Mouse (Mus musculus): ENCODE measurements around the gene Gfy. TPM values are rescaled to one million over a fixed set of nuclear protein-coding genes. Genes with fewer than 3 reads are reported as not detected.

Gene Gfy
- total RNA-seq, 1 experiment = not detected

DNA sequence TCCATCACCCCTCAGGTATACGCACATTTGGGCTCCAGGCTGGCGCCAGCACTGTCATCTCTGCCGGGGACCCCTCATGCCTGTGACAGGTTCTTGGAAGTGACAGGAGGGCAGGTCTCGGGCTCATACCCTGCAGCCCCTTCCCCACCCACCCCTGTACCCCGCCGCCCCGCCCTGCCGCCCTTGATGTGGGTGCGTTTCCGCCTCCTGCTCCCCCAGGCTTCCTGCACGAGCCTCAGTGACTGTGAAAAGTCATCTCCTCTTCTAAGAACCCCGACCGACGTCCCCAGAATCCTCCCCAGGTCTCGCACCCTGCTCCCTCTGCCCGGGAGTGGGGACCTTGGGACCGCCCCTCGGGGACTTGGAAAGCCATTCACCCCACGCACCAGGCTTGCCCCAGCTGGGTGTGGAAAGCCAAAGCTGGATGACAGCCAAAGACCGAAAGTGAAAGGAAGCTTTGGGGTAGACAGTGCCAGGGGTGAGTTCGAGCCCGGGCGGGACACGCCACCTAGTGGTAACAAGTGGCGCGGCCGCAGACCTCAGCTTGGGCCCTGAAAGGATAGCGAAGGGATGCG lies 43.3 kb downstream of the Gfy start, which contains the start of the genes Gm45713 and Flt3l:
Gene Gm45713, minus strand, starts transcription at position 239 of the 575 bp plus-strand sequence.
Gene Flt3l, minus strand, starts transcription at position 440 of the 575 bp plus-strand sequence.
- peak within 1 kb of the TSS; percentile 55; the same call in 1 of the 2 replicates for H3K9ac ChIP-seq (ENCODE audit: insufficient read depth, low read depth, low read length, poor library complexity, severe bottlenecking)
- in situ Hi-C loops (cut with MboI; ENCODE audit: low sequenced_read_pairs in 2 of 2, unreplicated experiment in 2 of 2) = no loop called here
- H3K27ac ChIP-seq (ENCODE audit: insufficient read depth, low read depth, low read length, poor library complexity, severe bottlenecking) = no peak within 1 kb of the TSS
- TF ChIP-seq ZC3H11A (IDR thresholded peaks at IDR 0.05; ENCODE audit: borderline replicate concordance, low read depth, low read length) = peak; percentile 42; the same call in 1 of the 2 replicates
- TF ChIP-seq CHD2 (IDR thresholded peaks at IDR 0.05; ENCODE audit: low read depth, low read length) = no peak
- peak; percentile 63 for DNase-seq (ENCODE audit: low read depth, low spot score)
- H3K4me1 ChIP-seq (ENCODE audit: control insufficient read depth in 2 of 2, insufficient read depth in 2 of 2, low read length in 2 of 2, poor library complexity in 1 of 2) = peaks cover 0 to 18% of the 10 kb centered on the region in 2 experiments; a peak in 1 of 4 replicates
- H3K4me3 ChIP-seq (ENCODE audit: insufficient read depth in 1 of 2, low read depth in 1 of 2, low read length in 2 of 2, poor library complexity in 1 of 2, severe bottlenecking in 1 of 2) = peak within 1 kb of the TSS; percentile 38 to 56; a peak in 3 of 4 replicates
- no peaks in the 10 kb centered on the region for H3K9me3 ChIP-seq (ENCODE audit: control insufficient read depth, insufficient read depth, low read depth, low read length)
- H3K36me3 ChIP-seq (ENCODE audit: control insufficient read depth, insufficient read depth, low read length, poor library complexity, severe bottlenecking) = no peaks in the 10 kb centered on the region

DNA sequence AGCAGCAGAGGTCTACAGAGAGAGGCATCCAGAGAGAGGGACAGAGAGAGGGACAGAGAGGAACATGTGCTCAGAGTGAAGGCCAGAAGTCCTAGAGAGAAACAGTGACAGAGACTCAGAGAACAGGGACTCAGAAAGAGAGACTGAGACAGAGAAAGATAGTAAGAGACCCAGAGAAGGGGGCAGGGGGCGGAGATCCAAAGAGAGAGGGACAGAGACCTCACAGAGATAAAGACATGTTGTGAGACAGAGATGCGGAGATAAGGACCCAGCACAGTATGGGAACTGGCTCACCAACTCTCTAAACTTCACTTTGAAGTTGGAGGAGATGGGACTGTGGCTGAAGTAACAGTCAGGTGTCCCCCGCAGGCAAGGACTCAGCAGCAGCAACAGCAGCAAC lies 44.0 kb downstream of the Gfy start:
- Histone ChIP-seq H3K4me3 (ENCODE audit: insufficient read depth in 1 of 2, low read depth in 1 of 2, low read length in 2 of 2, poor library complexity in 1 of 2, severe bottlenecking in 1 of 2) (no peak overlapping the region), H3K9me3 (ENCODE audit: control insufficient read depth, insufficient read depth, low read depth, low read length) (no peaks in the 10 kb centered on the region), H3K4me1 (ENCODE audit: control insufficient read depth in 2 of 2, insufficient read depth in 2 of 2, low read length in 2 of 2, poor library complexity in 1 of 2) (peaks cover 0 to 20% of the 10 kb centered on the region in 2 experiments; a peak in 1 of 4 replicates), H3K36me3 (ENCODE audit: control insufficient read depth, insufficient read depth, low read length, poor library complexity, severe bottlenecking) (no peaks in the 10 kb centered on the region), H3K27ac (ENCODE audit: insufficient read depth, low read depth, low read length, poor library complexity, severe bottlenecking) (no peak overlapping the region), H3K9ac (ENCODE audit: insufficient read depth, low read depth, low read length, poor library complexity, severe bottlenecking) (no peak overlapping the region)
- DNase-seq (ENCODE audit: low read depth, low spot score) = no peak
- in situ Hi-C loops (cut with MboI; ENCODE audit: low sequenced_read_pairs in 2 of 2, unreplicated experiment in 2 of 2) = no loop called here
- TF ChIP-seq HCFC1 (IDR thresholded peaks at IDR 0.05; ENCODE audit: borderline replicate concordance, insufficient read depth, low read length) (no peak), MAFK (IDR thresholded peaks at IDR 0.05; ENCODE audit: insufficient read depth, low read depth, low read length) (no peak), ZNF384 (IDR thresholded peaks at IDR 0.05; ENCODE audit: low read depth, low read length) (no peak), CHD2 (IDR thresholded peaks at IDR 0.05; ENCODE audit: low read depth, low read length) (no peak), ZC3H11A (IDR thresholded peaks at IDR 0.05; ENCODE audit: borderline replicate concordance, low read depth, low read length) (no peak)

- Histone ChIP-seq H3K36me3 (ENCODE audit: control insufficient read depth, insufficient read depth, low read length, poor library complexity, severe bottlenecking) (no peaks in the 10 kb centered on the region), H3K9ac (ENCODE audit: insufficient read depth, low read depth, low read length, poor library complexity, severe bottlenecking) (no peak overlapping the region), H3K9me3 (ENCODE audit: control insufficient read depth, insufficient read depth, low read depth, low read length) (no peaks in the 10 kb centered on the region), H3K27ac (ENCODE audit: insufficient read depth, low read depth, low read length, poor library complexity, severe bottlenecking) (no peak overlapping the region), H3K4me1 (ENCODE audit: control insufficient read depth in 2 of 2, insufficient read depth in 2 of 2, low read length in 2 of 2, poor library complexity in 1 of 2) (peaks cover 0 to 19% of the 10 kb centered on the region in 2 experiments; a peak in 1 of 4 replicates), H3K4me3 (ENCODE audit: insufficient read depth in 1 of 2, low read depth in 1 of 2, low read length in 2 of 2, poor library complexity in 1 of 2, severe bottlenecking in 1 of 2) (no peak overlapping the region)
- in situ Hi-C loops (cut with MboI; ENCODE audit: low sequenced_read_pairs in 2 of 2, unreplicated experiment in 2 of 2) = loop anchor here in 1 of 2 experiments (5.0 kb wide), 1 partner anchor 57 kb away; no protein-coding TSS in a partner anchor
- DNase-seq (ENCODE audit: low read depth, low spot score) = peak; percentile 95
- TF ChIP-seq ZNF384 (IDR thresholded peaks at IDR 0.05; ENCODE audit: low read depth, low read length) (no peak), MAFK (IDR thresholded peaks at IDR 0.05; ENCODE audit: insufficient read depth, low read depth, low read length) (no peak), ZC3H11A (IDR thresholded peaks at IDR 0.05; ENCODE audit: borderline replicate concordance, low read depth, low read length) (no peak)
These were observed 44.8 kb downstream of the Gfy start for GRCm38 (mm10) chr7:45134544-45135026.

- no peak overlapping the region for H3K4me3 ChIP-seq (ENCODE audit: insufficient read depth in 1 of 2, low read depth in 1 of 2, low read length in 2 of 2, poor library complexity in 1 of 2, severe bottlenecking in 1 of 2)
- H3K36me3 ChIP-seq (ENCODE audit: control insufficient read depth, insufficient read depth, low read length, poor library complexity, severe bottlenecking) = no peaks in the 10 kb centered on the region
- DNase-seq (ENCODE audit: low read depth, low spot score) = no peak
- H3K9me3 ChIP-seq (ENCODE audit: control insufficient read depth, insufficient read depth, low read depth, low read length) = no peaks in the 10 kb centered on the region
- in situ Hi-C loops (cut with MboI; ENCODE audit: low sequenced_read_pairs in 2 of 2, unreplicated experiment in 2 of 2) = loop anchor here in 1 of 2 experiments (5.0 kb wide), 1 partner anchor 56 kb away; no protein-coding TSS in a partner anchor
- no peak overlapping the region for H3K9ac ChIP-seq (ENCODE audit: insufficient read depth, low read depth, low read length, poor library complexity, severe bottlenecking)
- TF ChIP-seq ZC3H11A (IDR thresholded peaks at IDR 0.05; ENCODE audit: borderline replicate concordance, low read depth, low read length) (no peak), CHD2 (IDR thresholded peaks at IDR 0.05; ENCODE audit: low read depth, low read length) (no peak), HCFC1 (IDR thresholded peaks at IDR 0.05; ENCODE audit: borderline replicate concordance, insufficient read depth, low read length) (no peak), MAFK (IDR thresholded peaks at IDR 0.05; ENCODE audit: insufficient read depth, low read depth, low read length) (no peak), ZNF384 (IDR thresholded peaks at IDR 0.05; ENCODE audit: low read depth, low read length) (no peak)
- H3K27ac ChIP-seq (ENCODE audit: insufficient read depth, low read depth, low read length, poor library complexity, severe bottlenecking) = no peak overlapping the region
- H3K4me1 ChIP-seq (ENCODE audit: control insufficient read depth in 2 of 2, insufficient read depth in 2 of 2, low read length in 2 of 2, poor library complexity in 1 of 2) = peaks cover 0 to 18% of the 10 kb centered on the region in 2 experiments; a peak in 1 of 4 replicates
These were observed 45.8 kb downstream of the Gfy start for GRCm38 (mm10) chr7:45133446-45134159.

All from ES-E14 (cell line).